Mouse (Mus musculus) adrenal gland, adult 8-10 months (tissue): Measurements from ENCODE around the gene S100a7a. TPM values are rescaled to one million over a fixed set of nuclear protein-coding genes. Genes with fewer than 3 reads are reported as not detected.

Experiments
- DNase-seq: peaks from one replicate; pipeline ENCODE4 v3.0.0; 2022
- total RNA-seq, 4 experiments: library from RNA; stranded (reverse); gene quantifications; 2 replicates each; pipeline ENCODE4 v1.2.4; 2022

Gene S100a7a
- under 1 TPM in 1 of 4 experiments, not detected in 3; 0.28 TPM for total RNA-seq

- DNase-seq = no peak
These were observed at the start of gene S100a7a for GRCm38 (mm10) chr3:90653717-90654116. Gene S100a7a, plus strand, starts transcription at chr3:90654017.

GRCm38 (mm10) chr3:90604416-90604815 is 49.4 kb upstream of the S100a7a start:
- DNase-seq = peak; percentile 84

GRCm38 (mm10) chr3:90605049-90605448 is 48.8 kb upstream of the S100a7a start:
- DNase-seq = no peak

GRCm38 (mm10) chr3:90605736-90606135 is 48.1 kb upstream of the S100a7a start:
- no peak for DNase-seq

GRCm38 (mm10) chr3:90606185-90606584 is 47.6 kb upstream of the S100a7a start:
- DNase-seq = no peak

GRCm38 (mm10) chr3:90607361-90607760 is 46.5 kb upstream of the S100a7a start:
- DNase-seq = no peak

GRCm38 (mm10) chr3:90608223-90608622 is 45.6 kb upstream of the S100a7a start, which contains the start of gene S100a5:
Gene S100a5, plus strand, starts transcription at chr3:90608523.
- DNase-seq = no peak

GRCm38 (mm10) chr3:90609102-90609501 is 44.7 kb upstream of the S100a7a start:
- no peak for DNase-seq

GRCm38 (mm10) chr3:90611494-90611893 is 42.3 kb upstream of the S100a7a start:
- DNase-seq = no peak

- DNase-seq = no peak
These were observed 41.8 kb upstream of the S100a7a start for GRCm38 (mm10) chr3:90612061-90612460.

- DNase-seq = peak; percentile 28
These were observed 41.0 kb upstream of the S100a7a start, which contains the start of gene S100a6 for GRCm38 (mm10) chr3:90612728-90613291. Gene S100a6, plus strand, starts transcription at chr3:90612882.

- no peak for DNase-seq
These were observed 40.2 kb upstream of the S100a7a start for GRCm38 (mm10) chr3:90613461-90614147.

- no peak for DNase-seq
These were observed 39.7 kb upstream of the S100a7a start for GRCm38 (mm10) chr3:90614148-90614530.

- no peak for DNase-seq
These were observed 39.1 kb upstream of the S100a7a start for GRCm38 (mm10) chr3:90614611-90615251.

- peak; percentile 61 for DNase-seq
These were observed 38.4 kb upstream of the S100a7a start for GRCm38 (mm10) chr3:90615415-90615814.

- no peak for DNase-seq
These were observed 37.9 kb upstream of the S100a7a start for GRCm38 (mm10) chr3:90615911-90616310.

GRCm38 (mm10) chr3:90617586-90617985 is 36.2 kb upstream of the S100a7a start:
- DNase-seq = no peak

- DNase-seq = no peak
These were observed 32.3 kb upstream of the S100a7a start for GRCm38 (mm10) chr3:90621552-90621951.

- peak; percentile 53 for DNase-seq
These were observed 30.3 kb upstream of the S100a7a start for GRCm38 (mm10) chr3:90623435-90624071.

GRCm38 (mm10) chr3:90625496-90625895 is 28.3 kb upstream of the S100a7a start:
- no peak for DNase-seq

- no peak for DNase-seq
These were observed 27.4 kb upstream of the S100a7a start for GRCm38 (mm10) chr3:90626266-90627021.

GRCm38 (mm10) chr3:90627366-90627765 is 26.5 kb upstream of the S100a7a start:
- DNase-seq = no peak
